Mouse (Mus musculus): ENCODE measurements around the gene Bves. TPM values are rescaled to one million over a fixed set of nuclear protein-coding genes. Genes with fewer than 3 reads are reported as not detected.
"Not testable (repeated sequence)": the region's sequence is repeated elsewhere in the genome, so short reads cannot be mapped to it uniquely, and the experiment has no call there.

The Bves gene
- 1 to 10 TPM; 4.6 to 5.2 TPM for total RNA-seq (2021)
- long read RNA-seq, partial matches to known transcripts: 3 of 3 reads
- long read RNA-seq, other reads (novel, unspliced or antisense): 0 of 3 reads

DNA sequence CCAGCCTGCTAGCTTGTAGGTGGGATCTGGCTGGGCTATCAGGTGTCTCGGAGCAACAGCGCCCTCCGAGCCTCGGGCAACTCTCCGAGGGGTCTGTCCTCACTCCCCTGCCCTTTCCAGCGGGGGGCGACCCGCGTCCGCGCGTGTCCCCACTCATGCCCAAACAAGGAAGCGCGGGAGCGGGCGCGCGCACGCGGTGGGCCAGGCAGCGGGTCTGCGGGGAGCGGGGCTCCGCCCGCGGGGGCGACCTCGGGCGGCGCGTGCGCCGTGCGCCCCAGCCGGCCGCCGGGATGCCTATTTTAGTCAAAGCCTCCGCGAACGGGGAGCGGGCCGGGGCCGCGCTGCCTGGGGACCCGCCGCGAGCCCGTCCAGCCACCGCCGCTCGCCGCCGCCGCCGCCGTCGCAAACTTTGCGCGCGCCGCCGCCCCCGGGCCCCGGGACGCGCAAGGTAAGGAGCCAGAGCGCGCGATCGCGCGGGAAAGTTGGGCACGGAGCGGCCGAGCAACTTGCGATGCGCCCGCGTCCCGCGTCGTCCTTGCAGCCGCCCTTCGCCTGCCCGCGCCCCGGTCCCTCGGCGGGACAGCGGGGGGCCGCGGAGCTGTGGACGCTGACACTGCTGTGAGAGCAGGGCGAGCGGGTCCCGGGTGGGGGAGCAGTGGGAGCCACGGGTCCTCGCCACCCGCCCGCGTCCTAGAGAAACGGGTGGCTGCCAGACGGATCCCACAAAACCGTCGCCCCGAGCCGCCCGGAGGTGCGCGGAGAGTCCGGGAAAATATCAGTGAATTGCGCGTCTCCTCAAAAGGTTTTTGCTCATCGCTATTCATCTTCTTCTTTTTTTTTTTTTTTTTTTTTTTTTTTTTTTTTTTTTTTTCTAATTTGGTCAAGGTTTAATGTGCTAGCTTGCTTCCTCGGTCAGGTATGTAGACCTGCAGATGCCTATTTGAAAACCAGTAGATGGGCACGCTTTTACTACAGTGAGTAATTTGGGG, at the start of gene Bves:
Bves (plus strand) TSS at position 339 of the 989 bp plus-strand sequence.
- DNase-seq (ENCODE audit: low spot score in 2 of 2): peak; percentile 38 to 59

DNA sequence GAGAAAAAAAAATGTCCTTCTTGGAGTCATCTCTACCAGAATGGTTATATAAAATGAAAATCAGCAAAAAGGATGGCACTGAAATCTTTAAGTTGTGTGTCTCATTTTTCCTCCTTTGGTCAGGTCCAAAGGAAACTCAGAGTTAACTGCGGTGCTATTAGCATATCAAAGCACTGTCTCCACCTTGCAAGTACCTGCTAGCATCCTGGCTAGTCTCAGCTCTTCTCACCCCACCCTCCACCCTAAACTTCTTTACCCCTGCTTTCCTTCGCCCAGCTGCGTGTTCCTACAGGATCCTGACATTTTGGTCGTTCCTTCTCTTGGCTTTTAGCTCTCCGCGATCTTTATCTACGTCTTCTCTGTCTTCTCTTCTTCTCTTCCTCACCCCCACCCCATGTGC, 47.2 kb upstream of the Bves start:
- DNase-seq (ENCODE audit: low spot score in 2 of 2): no peak

DNA sequence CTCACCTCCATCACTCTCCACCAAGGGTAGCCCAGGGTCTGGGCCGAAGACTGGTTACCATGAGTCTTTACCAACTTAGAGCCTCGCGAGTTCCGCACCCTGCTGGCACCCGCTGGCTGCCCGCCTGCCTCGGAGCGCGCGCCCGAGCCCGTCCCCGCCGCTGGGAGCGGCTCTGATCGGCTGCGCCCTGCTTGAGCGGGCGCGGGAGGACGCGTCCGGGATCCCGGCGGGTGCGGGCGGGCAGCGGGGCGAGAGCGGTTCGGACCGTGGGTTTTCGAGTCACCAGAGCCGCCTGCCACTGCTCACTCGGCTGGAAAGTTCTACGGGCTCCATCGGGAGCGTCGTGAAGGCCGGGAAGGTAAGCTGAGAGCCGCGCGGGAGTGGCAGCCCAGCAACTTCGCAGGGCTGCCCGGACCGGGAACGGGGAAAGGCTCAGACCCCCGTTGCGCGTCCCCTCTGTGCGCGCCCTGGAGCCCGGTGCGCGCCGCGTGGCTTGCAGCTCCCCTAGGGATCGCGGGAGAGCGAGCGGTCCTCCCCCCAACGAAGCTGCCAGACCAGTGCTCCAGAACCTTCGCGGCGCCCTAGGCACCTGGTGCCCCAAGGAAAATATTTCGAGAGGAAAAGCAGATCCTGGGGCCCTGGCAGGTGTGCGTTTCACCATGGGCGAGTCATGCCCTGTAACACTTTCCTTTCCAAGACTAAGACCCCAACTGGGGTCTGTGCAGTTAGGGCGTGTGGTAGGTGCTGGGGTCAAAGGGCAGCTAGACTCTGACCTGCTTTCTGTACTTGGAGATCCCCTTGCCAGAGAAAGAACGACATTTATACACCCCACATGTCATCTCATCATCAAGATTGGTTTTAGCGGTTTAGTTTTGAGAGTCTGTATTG, 46.1 kb upstream of the Bves start:
- DNase-seq (ENCODE audit: low spot score in 2 of 2): peak; percentile 28 to 43

DNA sequence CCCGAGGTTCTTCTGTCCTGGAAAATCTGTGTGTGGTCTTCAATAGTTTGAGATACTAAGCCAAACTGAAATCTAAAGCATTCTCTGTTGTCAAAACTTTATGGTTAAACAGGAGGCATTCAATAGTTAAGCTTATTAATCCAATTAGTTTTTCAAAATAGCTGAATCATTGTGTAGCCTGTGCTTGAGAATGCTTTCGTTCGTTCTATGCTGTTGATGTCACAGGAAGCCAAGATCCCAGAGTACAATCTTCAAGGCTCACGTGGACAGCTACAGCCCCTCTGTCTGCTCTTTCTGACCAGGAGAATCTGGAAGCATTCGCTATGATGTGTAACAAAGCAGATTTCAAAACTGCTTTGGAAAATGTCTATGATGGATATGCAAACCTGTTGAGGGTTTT, 45.0 kb upstream of the Bves start:
- no peak for DNase-seq (ENCODE audit: low spot score in 2 of 2)

DNA sequence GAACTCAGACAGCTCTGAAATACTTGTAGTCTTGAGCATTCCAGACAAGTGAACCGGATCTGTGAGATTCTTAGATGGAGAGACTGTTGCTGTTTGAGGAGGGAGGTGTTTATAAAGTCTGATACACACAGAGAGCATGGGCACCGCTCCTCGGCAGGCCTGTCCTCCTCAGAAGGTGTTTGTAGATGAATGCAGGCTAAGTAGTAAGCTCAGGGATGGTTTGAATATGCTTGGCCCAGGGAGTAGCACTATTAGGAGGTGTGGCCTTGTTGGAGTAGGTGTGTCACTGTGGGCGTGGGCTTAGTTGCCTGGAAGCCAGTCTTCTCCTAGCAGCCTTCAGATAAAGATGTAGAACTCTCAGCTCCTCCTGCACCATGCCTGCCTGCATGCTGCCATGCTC, 43.4 kb upstream of the Bves start:
- not testable (repeated sequence) for DNase-seq (ENCODE audit: low spot score in 2 of 2)

DNA sequence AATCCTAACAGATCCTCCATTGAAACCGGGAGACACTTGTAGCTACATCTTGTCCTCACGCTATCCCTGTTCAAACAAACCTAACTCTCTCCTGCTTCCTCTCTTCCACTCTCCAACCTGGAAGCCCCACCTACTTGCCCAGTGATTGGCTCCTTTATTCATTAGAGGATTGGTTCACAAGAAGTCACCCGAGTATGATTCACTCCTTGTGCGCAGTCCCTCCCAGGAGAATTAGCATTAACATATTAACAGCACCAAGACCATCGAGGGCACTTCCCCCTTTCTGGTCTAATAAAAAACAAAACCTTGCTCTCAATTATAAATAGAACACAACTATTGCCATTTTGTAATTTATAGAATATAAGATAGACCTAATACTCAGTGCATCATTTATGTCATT, 40.5 kb upstream of the Bves start:
- DNase-seq (ENCODE audit: low spot score in 2 of 2): no peak

DNA sequence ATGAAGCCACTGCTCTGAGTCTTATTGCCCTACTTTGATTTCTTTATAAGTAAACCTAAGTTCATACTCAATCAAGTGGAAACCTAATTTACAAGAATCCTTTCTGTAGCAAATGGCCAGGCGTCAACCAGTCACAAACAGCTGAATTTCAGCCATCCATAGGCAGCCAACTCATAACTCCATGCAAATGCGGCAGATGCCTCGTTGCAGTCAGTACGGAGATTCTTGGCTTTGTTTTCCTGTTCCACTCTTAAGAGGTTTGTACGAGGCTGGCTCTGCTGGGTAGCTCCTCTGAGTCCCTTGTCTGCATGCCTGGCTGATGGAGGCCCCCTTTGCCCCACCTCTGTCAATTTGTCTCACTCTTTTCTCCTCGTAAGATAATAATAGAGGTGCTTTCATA, 37.1 kb upstream of the Bves start:
- peak in 1 of 2 experiments; percentile 4 for DNase-seq (ENCODE audit: low spot score in 2 of 2)

DNA sequence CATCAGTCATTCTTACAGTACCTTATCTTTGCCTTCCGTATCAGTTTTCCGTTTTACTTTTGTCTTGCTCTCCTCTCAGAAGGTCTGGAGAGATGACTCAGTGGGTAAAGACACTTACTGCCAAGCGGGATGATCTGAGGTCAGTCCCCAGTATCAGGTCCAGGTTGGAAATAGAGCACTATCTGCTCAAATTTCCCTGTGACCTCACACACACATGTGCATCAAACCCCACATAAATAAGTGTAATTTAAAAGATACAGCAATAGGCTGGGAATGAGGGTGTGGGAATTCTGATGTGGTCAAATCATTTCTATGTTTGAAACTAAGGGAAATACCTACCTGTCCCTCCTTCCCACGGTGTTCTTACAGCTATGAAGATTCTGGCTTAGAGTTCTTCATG, 36.1 kb upstream of the Bves start:
- DNase-seq (ENCODE audit: low spot score in 2 of 2): peak in 1 of 2 experiments; percentile 1

DNA sequence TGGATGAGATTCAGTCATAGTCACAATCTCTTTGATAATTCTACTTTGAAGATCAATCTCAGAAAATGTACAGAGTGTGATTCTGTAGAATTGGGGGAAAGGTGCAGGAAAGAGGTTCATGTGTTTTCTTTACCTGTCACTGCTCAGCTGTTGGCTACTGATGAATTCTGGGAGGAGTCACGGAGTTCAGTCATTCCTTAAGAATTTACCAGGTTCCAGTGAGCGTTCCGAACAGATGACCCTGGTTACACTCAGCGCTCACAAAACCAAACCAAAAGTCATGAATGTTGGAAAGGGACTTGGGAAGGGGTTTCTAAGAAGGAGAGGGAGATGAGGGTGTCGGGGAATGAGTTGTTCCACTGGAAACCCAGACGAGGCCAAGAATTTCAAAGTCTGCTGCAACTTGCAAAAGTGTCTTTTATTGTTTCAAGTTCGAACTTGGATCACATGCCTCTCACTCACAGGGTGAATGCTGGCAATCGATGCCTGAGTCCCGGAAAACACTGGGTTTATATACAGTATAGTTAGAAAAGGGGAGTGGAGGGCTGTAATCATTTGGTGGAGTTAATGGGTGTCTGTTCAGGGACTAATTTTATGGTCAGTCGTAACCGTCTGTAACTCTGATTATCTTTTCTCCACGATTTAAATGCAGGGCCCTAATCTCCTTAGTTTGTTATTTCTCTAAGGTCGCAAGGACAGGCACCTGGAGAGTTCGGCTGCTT, 32.1 kb upstream of the Bves start:
- DNase-seq (ENCODE audit: low spot score in 2 of 2): no peak

DNA sequence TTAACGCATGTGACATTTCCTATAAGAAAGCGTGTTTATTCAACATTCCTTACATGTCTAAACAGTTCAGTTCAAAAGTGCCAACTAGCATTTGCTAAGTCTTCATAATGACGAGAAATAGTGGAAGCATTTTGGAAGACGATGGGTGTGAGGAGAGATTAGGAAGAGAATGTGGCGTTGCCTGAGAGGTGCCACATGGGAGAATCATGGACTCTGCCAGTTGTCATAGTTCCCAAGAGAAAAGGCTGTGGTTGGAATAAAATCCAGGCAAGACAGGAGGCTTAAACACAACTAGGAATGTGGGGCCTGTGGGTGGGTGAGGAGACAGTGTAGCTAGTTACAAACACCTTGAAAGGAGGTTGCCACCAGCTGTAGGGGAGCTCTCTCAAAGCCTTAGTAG, 30.4 kb upstream of the Bves start:
- DNase-seq (ENCODE audit: low spot score in 2 of 2): no peak

DNA sequence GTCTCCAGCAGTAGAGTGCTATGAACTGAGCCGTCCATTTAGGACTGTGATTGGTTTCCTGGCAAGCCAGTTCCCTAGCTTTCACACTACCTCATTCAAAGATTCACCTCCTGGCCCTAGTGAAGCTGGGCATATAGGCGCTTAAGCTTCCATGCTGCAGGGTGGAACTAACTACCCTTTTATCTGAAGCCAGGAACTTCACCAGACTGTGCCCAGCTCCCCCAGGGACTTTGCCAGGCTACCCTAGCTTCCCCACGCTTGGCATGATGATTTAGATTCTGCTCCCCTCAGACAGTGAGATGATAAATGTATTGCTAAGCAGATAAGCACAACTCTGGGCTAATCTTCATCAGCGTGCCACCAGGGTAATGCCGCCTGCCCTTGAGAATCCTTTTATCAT, 24.4 kb upstream of the Bves start:
- no peak for DNase-seq (ENCODE audit: low spot score in 2 of 2)

DNA sequence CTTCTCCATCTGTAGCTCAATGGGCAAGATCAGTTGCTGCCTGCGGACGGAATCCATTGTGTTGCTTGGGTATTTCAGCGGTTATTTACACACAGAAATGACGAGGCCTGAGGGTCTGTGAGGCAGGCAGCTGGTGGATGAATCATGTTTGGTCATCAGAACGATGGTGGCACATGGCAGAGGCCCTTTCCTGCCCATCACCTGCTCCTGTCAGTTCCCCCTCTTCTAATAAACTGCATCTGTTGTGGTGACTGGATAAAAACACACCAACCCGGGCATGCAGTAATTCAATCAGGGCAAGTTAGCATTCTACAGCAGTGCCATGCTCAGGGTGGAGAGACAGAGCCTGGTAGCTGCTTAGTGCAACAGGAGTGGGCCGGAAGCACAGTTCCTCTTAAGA, 23.9 kb upstream of the Bves start:
- DNase-seq (ENCODE audit: low spot score in 2 of 2): no peak

DNA sequence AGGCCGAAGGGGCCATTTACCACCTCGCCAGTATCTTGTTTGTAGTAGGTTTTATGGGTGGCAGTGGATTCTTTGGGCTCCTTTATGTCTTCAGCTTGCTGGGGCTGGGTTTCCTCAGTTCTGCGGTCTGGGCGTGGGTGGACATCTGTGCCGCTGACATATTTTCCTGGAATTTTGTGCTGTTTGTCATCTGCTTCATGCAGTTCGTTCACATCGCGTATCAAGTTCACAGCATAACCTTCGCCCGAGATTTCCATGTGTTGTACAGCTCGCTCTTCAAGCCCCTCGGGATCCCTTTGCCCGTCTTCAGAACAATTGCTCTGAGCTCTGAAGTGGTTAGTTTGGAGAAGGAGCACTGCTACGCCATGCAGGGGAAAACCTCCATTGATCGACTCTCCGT, 20.7 kb upstream of the Bves start:
- DNase-seq (ENCODE audit: low spot score in 2 of 2): no peak

DNA sequence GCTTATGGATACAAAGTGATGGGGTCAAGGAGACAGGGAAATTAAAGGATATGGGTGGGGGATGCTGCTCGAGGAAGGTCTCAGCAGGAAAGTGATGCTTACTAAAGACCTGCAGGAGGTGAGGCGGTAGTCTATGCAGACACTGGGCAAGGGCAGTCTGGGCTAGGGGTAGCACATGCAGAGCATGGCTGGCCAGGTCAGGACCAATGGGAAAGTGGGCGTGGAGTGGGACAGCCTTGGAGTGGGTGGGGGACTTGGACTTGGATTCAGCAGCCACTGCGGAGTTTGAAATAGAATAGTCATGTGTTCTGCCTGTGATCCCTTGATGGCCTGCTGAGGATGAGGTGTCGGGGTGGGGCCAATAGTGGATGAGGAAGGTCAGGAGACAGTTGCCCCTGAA, 16.6 kb upstream of the Bves start:
- DNase-seq (ENCODE audit: low spot score in 2 of 2): no peak

DNA sequence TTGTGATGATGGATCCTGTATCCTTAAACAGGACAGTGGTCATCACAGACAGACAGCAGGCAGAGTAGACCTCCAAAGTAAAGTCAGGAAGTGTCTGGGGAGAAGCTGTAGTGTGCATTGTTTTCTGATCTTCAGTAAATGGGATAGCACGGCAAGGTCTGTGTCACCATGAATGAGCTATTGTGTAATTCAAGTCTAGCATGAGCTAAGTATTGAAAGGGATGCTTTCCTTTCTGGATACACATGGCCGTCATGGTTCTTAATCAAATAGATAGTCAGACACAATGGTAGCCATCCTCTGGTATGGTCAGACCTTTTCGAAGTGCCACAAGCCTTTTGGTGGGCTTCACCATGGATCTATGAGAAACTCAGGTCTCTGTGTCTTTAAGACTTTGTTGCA, 15.3 kb upstream of the Bves start:
- no peak for DNase-seq (ENCODE audit: low spot score in 2 of 2)

DNA sequence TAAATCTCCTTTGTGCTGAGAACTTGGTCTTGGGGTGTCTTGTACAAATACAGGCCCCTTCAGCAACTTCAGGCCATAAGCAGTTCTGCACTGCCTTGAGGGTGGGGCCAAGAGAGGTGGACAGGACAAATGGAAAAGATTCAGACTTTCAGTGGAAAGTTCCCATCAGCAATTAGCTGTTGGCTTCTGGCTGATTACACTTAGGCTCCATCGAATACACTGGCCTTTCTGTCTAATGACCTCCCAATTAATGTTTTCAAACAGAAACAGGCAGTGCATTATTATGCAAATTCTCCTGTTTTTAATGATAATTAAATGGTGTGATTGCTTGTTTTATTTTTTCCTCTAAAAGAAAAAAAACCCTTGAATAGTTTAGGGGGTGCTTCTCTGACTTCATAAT, 11.4 kb upstream of the Bves start:
- no peak for DNase-seq (ENCODE audit: low spot score in 2 of 2)

DNA sequence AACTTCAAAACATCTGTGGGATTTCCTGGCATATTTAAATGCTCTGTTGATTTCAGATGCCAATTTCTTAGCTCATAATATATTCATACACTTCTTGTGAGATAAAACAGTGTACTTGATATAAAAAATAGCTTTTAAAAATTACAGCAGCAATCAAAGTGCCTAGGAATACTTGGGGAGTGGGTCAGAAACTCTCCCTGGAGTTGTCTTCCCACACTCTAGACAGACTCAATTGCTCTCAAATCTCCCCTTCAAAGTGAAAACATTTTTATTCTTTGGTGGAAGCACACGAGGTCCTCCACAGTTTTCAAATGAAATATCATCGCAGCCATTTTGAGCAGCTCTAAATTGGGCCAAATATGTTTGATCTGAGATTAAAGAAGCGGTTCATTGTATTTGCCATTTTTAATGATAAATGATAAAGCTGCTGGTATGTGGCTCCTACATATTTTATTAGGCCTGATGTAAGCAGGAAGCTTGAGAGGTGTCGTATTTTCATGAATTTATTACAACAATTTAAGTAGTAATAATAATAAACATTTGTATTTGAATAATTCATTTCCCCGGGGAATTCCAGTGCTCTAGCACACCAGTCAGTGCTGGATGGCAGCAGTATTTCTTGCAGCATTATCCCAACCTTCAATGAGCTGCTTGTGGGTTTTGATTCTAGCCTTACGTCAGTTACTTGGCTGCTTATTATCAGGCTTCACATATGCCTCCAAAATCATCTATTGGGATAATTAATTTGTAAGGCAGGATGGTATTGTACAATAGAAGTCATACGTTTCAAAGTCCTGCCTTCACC, 7.2 kb upstream of the Bves start:
- no peak for DNase-seq (ENCODE audit: low spot score in 2 of 2)

DNA sequence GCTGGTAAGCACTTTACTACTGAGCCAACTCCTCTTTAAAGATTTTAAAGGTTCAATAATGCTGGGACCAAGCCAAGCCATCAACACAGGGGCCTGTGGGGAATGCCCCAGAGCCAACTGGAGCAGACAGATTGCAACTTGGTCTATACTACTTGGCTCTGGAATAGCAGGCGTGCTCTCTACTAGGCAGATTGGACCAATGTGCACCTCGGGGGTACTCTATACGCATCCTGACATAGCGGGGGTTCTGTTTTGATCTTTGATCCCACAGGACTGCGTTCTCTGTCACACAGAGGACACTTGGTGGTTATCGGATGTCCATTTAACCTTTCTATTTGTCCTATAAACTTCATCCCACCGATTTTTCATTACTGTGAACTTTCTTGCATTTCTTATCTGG, 647 bp upstream of the Bves start:
- no peak for DNase-seq (ENCODE audit: low spot score in 2 of 2)

DNA sequence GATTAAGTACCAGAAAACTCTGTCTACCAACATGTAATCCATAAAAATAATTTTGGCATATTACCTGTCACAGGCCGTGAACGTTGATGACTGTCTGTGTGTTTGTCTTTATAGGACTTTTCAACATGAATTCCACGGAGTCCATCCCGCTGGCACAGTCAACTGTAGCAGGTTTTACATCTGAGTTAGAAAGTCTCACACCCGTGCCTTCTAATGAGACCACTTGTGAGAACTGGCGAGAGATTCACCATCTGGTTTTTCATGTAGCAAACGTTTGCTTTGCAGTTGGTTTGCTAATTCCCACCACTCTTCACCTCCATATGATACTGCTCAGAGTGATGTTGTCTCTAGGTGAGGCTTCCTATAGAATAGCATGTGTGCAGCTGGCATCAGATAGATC, 3.5 kb downstream of the Bves start:
- no peak for DNase-seq (ENCODE audit: low spot score in 2 of 2)

DNA sequence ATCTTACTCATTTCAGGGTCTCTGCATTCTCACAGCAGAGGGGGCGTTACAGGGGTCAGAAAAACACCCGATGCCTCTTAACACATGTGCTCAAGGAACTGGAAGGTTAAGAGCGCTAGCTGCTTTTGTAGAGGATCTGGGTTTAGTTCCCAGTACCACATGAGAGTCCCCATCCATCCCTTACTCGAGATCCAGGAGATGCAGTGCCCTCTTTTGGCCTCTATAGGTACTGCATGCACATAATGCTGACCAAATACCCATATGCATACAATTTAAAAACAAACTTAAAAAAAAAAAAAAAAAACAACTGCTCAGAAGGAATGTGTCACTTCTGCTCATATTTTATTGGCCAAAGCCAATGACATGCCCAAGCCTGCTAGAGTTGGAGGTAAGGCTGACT, 8.8 kb downstream of the Bves start:
- DNase-seq (ENCODE audit: low spot score in 2 of 2): no peak
